Mouse (Mus musculus) retina, embryonic 14.5 days (tissue): ENCODE results near the gene Tnip3.

Source experiments
- DNase-seq: peaks from one replicate; pipeline ENCODE4 v3.0.0-alpha.2; 2015; ENCODE audit warnings: low spot score

The Tnip3 gene

DNA sequence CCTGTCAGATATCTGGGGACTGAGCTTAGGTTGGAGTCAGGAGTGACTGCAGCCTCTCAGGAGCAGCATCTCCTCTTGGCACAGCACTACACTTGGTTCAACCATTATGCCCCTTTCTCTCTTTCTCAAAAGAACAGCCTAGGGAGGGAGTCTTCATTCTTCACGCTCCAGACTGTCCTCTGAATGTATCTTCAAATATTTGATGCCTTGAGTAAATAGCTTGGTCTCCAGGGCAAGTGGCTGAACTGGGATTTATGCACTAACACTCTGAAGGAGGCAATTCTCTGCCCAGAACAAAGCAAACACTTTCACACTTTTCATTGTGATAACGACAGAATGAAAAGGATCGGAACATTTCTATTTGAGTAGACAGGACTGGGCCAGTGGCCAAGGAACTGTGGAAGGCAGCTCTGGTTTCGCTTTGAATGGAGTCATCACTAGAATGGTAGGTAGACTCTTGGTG, 59.8 kb downstream of the Tnip3 start:
- no peak for DNase-seq

DNA sequence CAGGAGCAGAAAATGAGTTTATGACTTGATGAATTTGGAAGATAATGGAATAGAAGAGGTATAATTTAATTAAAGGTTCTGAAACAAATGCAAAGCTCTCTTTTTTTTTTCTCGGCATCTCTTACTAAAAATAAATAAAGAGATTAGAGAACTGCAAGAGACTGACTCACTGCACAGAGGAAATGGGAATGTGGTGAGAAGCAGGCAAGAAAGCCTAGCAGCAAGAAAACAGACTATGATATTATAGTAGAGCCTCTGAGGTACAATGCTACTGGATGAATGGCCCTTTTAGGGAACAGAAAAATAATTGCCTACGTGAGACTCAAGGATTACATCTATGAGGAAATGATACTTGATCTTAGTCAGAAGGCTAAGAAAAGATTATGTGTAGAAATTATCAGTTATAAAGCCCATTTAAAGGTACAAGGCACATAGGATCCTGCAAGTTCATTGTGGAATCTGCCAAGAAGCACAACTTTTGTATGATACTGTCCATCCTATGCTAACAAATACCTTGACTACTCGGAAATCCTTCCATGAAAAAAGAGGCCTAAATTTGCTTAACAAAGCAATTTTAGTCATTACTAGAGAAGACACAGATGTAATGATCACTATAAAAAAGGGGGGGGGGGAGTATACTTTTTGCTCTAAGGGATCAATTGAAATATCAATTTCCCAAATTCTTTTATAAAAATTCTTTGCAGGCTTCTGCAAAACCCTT, 60.4 kb downstream of the Tnip3 start:
- no peak for DNase-seq

DNA sequence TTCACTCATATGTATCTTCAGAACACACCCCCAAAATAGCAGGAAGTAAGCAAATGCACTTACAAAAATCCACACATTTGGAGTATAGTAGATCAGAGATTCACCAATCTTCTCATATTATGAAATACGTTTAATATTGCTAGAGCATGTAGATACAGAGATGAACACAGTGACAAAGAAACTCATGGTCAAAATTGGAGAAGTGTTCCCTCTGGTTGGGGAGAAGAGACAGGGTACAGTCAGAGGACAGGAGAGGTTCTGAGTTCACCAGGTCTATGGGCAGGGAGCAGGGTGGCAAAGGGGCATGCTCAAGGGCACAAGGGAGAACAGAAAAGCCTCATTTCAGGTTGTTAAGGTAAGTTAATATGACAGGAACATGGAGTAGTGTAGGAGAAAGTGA, 63.7 kb downstream of the Tnip3 start:
- no peak for DNase-seq

DNA sequence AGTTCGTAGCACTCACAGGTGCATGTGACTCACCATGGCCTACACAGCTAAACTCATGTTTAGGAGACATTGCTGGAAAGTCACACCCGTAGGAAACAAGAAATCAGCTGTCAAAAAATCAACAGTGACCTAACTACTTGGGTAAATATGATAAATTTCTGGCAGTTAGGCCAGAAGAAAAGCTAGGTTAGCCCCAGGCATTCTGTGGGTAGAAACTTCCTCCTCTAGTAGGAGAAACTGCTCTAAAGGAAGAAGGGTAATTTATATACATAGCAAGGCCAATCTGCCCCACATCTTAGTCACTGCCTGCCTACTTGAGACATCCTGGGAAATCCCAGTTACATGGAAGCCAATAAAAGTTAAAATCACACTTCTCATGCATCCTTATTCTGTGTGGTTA, 64.9 kb downstream of the Tnip3 start:
- DNase-seq = no peak

DNA sequence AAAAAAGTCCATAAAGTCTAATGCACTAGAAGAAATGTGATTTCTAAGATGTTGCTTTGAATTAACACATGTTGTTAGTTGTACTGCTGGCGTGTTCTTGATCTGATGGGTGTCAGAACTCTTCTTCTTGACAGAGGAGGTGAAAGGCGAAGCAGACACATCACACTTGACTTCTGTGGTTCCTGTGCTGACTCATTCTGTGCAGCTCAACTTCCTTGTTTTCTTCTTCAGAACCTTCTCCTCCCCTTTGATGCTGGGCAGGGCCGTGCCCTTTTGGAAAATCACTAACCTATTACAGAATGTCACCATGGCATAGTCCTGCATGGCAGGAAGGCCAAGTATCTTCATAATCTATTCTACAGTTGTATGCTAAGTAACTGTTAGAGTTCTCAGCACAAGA, 69.1 kb downstream of the Tnip3 start:
- DNase-seq = no peak

DNA sequence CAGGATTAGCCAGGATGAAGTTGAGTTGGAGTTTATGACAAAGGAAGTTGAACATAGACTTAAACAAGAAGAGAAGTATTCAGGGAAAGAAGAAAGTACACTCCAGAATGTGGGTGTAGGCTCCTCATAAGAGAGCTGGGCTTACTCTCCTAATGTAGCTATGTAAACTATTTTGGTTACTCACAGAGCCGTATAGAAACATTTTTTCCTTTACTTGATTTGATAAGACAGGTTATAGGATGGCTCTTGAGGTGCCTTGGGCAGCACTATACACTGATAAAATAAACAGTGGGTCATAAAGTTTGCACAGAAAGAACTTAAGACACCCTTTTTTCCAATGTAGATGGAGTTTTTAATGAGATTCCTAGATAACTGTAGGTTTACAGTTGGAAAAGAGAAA, 70.3 kb downstream of the Tnip3 start:
- no peak for DNase-seq

DNA sequence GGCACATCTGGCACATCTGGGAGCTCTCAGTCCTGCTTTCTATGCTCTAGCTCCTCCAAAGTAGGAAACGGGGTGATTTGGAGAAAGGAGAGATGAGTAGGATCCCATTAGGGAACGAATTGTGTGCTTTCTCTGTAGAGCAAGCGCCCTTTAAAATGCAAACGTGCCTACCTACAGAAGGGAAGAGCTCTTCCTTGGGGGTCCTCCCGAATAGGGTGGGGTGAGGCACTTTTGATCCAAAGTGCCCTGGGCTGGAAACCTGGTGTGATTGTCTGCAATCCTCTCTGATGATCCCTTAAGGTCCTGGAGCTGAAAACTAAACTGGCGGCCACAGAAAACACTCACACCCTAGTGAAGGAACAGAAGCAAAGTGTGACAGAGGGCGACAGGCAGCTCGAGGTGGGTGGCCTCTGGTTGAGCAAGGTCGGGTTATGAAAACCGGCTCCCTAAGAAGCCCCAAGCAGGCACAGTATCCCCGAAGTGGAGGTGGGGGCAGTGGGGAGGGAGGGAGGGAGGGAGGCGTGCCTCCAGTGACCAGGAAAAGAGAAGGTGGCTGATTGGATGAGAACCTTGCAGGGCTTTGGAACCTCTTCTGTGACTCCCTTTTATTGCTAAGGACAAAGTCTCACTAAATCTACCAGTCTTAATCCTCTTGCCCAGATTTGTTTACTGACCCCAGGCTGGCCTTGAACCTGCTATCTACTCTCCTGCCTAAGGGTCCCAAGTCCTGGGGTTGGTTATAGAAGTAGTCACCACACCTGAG, 72.1 kb downstream of the Tnip3 start:
- no peak for DNase-seq

DNA sequence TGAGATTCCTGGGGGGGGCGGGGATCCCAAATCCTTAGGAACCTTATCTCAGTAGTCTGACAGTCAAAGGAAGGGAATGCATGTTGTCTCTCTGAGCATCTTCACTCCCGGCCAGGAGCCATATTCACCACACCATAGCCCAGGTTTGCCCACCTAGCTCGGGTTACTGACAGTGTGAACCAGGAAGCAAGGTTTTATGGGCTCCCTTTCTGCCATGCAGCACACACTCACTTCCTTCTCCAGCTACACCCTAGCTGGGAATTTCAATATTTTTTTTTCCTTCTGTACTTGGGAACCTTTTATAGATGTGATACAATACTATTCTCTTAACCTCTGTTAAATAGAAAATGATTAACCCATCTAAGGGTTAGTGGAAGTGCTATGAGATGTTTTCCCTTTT, 73.4 kb downstream of the Tnip3 start:
- DNase-seq = no peak

DNA sequence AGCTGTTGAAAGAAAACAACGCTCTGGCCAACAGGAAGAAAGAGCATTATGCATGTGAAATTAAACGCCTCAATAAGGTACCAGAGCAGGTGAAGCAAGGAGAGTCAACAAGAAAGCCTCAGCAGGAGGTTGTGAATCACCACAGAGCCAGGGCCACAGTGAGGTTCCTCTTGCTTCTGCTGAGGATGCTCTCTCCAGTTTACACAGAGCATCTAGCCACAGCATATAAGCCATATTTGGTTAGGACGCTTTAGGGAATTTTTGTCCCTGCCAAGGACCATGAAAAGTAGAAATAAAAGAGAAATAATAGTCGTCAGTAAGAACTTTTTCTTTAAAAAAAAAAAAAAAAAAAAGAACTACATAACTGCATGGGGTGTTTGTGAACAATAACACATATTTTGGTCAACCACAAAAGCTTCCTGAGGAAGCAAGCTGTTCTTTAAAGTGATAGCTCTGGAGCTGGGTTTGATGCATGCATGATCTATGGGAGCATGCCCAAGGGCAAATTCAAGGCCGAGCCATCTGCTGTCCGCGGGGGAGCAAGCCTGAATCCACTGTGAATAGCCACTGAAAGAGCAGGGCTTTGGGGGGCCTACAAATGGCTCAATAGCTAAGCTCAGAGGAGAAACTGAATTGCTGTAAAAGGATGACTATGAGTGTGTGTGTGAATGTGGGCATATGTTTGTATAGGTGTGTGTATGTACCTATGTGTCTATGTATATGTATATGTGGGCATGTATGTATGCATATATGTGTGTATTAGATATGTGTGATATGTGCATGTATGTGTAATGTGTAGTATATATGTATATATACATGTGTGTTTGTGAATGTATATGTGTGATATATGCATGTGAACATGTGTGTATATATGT, 75.0 kb downstream of the Tnip3 start:
- DNase-seq = no peak

DNA sequence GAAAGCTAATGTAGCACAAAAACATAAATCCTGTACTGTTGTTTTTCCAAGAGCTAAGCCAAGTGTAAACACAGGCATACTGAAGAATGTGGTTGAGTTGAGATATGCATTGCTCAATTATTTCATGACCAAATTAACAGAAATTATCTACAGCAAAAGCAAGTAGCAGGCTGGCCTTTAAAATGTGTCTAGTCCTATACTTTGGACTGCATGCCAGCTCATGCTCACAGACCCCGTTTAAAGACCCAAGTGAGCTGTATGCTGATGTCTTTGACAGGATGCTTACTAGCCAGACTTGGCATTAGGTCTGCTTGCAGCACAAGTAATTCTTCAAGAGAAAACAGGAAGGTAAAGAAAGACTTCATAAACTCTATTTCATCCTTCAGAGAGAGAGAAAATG, 75.8 kb downstream of the Tnip3 start:
- no peak for DNase-seq

DNA sequence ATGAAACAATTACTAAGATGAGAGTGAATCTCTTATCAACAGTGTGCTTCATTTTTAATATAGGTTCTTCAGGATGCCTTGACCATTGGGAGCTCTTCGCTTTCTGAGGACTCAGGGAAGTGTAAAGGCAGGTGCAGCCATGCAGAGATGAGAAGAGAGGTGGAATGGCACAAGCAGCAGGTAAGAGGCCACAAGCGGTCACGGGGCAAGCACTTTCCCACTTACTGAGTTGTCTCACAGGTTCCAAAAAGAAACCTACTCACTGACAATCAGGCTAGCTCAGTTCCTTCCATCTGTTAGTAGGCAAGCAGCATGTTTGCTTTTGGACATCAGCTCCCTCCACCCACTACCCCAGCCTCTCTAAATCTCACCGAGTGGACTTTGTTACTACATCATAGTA, 80.7 kb downstream of the Tnip3 start:
- no peak for DNase-seq

DNA sequence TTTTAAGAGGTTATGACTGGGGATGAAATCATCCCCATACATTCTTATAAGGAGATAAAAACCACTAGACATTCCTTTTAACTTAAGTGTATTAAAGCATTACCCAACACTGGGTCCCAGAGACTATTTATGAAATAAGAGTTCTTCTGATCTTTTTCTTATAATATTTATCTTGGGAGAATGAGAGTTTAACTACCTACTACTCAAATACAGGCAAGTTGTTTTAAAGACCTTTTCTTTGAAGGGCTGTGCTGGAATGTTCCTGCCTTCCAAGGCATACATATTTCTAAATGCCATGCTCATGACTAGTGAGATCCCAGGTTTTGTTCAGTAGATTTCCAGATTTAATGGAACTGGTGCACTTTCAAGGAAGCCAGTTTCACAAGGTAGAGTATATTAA, 81.8 kb downstream of the Tnip3 start:
- DNase-seq = no peak

DNA sequence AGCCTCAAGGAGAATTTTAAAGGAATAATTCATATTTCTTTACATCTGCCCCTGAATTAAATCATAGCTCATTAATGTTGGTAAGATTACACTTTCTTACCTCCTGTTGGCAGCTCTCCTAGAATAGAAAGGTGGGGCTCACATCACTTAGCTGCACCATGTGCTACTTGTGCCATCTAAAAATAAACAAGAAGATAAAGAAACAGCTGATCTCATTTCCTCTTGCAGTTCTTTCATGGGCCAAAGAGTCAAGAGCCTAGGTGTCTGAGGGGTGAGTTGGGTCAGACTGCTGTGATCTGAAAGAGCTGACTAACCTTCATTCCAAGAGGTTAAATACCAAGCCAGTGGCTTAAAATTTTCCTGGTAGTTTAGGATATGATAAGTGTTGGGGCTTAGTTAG, 86.7 kb downstream of the Tnip3 start:
- no peak for DNase-seq

DNA sequence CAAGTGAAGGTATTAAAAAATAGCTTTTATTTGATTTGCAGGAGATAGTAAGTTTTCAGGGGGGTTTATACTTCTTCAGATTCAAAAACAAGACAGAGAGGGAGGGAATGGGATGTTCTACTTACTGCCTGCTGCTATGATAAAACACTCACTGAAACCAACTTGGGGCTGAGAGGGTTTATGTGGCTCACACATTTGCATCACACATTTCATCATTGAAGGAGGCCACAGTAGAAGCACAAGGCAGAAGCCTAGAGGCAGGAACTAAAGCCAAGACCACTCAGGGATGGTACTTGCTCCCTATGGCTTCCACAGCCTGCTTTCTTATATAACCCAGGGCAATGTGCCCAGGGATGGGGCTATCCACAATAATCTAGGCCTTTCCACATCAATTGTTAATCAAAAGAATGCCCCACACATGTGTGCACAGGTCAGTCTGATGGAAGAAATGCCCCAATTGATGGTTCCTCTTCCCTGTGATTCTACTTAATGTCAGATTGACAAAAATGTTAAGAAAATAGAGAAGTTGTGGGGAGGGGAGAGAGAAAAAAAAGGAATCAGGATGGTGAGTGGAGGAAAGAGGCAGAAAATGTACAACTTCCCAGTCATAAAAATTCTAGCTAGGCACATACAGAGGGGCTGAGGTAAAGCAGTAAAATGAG, 88.9 kb downstream of the Tnip3 start:
- DNase-seq = no peak

DNA sequence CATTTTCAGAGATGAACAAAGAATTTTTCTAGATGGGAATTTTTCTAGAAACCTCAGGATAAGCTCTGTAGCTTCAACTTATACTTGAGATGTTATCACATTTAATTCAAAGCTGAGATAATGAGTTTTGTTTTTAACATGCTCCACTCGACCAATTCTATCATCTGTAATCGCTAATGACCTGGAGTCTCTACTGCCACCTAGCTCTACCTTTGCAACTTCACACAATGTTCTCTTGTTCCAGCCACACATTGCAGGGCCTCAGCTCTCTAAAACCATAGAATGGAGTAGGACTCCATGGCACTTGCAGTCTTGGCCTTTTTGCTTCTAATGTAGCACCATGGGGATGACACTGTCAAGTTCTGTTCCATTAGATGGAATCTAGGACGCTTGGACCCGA, 90.5 kb downstream of the Tnip3 start:
- no peak for DNase-seq

DNA sequence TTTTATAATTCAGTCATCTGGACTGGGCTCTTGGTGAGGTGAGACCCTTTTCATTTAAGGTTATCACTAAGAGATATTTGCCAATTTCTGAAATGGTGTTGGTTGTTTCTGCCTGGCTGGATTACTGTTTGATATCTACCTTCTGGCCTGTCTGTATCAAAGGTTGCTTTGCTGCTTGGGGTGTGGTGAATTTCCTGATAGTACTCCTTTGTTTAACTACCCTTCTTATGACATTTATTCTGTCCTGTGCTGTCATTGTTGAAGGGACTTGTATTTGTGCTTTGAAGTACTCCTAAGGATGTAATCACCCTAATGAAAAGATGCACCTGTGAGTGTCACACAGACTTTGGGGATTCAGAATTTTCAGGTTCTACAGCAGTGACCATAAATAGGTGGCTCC, 96.1 kb downstream of the Tnip3 start:
- no peak for DNase-seq

DNA sequence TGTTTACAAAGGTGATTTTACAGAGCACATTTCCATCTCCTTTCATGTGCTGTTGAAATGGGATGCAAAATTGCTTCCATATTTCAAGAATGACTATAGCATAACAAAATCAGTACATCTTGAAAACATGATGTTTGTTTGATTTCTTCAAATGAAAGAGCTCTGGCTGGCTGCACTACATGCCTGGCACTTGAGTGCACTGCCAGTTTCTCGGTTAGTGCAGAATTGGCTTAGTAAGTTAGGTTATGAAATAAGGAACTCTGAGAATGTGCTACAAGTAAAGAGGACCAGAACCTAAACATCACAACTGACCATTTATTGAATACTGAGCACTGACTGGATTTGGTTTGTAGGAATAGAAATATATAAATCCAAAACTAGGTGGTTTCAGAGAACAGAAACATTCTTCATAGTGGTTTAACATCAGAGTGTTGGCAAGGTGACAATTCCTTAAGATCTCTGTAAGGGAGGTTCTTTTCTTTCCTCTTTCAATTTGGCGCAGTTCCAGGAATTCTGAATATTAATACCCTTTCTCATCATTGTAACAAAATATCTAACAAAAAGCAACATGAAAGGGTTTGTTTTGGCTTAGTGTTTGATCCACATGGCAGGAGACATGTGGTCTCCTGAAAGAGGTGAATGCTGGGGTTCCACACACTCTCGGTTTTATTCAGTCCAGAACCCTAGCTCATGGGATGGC, 98.1 kb downstream of the Tnip3 start:
- DNase-seq = no peak

DNA sequence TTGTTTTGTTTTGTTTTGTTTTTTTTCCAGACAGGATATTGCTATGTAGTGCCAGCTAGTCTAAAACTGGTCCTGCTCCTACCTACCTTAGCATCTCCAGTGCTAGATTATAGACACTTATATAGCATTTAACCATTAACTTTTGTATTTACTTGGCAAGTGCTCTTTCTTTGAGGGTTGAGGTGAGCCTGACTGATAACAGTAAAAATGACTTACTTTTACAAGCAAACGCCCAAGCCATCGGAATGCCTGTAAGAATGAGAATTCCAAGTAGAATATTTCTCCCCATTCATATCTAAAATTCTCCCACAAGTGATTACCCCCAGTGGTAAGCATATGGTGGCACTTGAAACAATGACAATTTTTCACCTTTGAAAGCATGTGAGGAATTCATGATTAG, 105.5 kb downstream of the Tnip3 start:
- DNase-seq = no peak

DNA sequence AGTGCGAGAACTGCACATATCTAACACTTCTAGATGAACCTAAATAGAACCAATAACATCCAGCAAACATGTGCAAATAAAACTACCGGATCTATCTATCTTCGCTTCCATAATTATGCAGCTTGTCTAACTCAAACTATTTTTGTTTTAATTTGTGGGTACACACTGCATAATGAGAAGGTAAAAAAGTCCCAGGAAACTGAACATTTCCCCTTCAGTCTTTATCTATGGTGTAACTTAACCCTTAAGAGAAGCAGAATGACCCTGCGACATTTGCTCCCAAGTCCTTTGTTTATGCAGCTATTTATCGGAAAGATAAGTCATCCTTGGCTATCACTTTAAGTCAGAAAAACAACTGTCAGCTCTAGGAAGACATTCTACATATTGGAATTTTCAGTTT, 107.1 kb downstream of the Tnip3 start:
- DNase-seq = no peak

DNA sequence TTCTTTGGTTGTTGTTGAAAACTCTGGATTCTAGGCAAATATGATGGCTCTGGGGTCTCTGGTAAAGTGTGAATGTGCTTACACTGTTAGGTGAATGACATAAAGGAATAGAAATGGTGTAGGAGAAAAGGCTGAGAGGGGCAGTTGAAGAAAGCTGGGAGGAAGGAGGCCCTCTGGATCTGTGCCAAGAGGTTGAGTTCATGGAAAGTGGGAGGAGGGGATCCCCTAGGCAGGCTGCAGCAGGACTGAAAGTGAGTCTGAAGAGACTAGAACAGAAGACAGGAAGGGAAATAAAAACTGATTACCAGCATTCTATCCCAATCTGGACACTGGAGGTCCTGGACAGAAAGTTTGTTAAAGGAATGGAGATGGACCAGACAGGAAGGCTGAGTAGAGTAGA, 117.3 kb downstream of the Tnip3 start:
- no peak for DNase-seq

DNA sequence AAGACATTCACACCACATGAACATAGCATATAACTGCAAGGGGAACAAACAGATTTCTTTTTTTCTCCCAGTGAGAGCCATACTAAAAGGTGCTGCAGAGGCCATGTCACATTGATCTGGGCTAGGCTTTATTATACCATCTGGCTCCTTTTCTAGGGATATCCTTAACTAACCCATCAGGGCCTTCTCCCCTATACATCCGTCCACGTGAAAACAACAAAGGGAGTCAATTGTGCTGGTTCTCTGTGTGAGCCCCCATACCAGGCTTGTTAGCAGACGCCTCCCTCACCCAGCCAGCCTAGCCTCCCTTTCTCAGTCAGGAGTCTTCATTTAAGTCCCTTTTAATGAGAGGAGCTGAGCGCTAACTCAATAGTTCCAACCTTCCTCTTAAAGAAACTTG, 119.0 kb downstream of the Tnip3 start:
- DNase-seq = no peak

DNA sequence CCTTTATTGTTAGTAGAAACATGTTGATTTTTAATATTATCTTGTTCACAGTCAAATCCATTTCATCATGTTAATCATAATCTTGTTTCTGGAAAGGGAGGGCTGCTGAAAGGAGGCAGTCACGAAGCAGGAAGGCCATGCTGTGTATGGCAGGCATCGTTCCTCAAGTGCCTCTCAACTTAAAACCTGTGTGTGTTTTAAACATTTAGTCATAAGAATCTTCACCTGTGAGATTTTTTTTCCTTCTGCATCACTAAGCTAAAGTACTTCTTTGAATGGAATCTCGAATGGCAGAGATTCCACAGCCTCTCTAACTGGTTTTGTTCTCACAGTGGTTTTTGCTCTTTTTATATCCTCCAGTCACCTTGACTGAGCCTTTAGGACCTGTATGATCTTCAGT, 121.3 kb downstream of the Tnip3 start:
- DNase-seq = no peak
